Mouse (Mus musculus) intestine, embryonic 16.5 days (tissue): ENCODE measurements around the gene Sppl2b. TPM values are rescaled to one million over a fixed set of nuclear protein-coding genes. Genes with fewer than 3 reads are reported as not detected.

Source experiments
- microRNA counts: library from miRNA; unstranded; fragments of <30 nt; microRNA quantifications from one replicate; lab custom pipeline; 2016
- microRNA-seq: library from miRNA; unstranded; fragments of <30 nt; microRNA quantifications from one replicate; pipeline ENCODE4, GENCODE M21; 2016
- polyA plus RNA-seq: library from polyadenylated mRNA; unstranded; fragments of >200 nt; fragmentation: Nextera tagmentation; extraction: Ambion mirVana; gene quantifications from 2 replicates; pipeline ENCODE4 v1.2.1, GENCODE M21; 2015

The Sppl2b gene
- polyA plus RNA-seq, 1 experiment from 2014 or later = 36.6 TPM

MicroRNAs encoded within 50 kb of the gene (microRNA counts, 519-probe panel; counts per million panel counts)
- 35.7 counts per million for microRNA mmu-miR-1982 (lab: Ali Mortazavi, UCI)

Small RNAs within 50 kb of the gene (microRNA-seq; reads per million reads assigned to microRNA genes)
- 3.0 reads per million, percentile 7 among the genes with 10 or more reads in this experiment for gene Mir1982

Other genes starting within 250 kb of the Sppl2b start
- 3.3 and 4.0 TPM in 2 replicates for gene Gm49322, start 249.3 kb upstream of the Sppl2b start, polyA plus RNA-seq
- gene Csnk1g2, start 232.4 kb upstream of the Sppl2b start, polyA plus RNA-seq = 15.1 and 22.2 TPM in 2 replicates
- 9.2 and 10.6 TPM in 2 replicates for gene Btbd2, start 198.2 kb upstream of the Sppl2b start, polyA plus RNA-seq
- gene Mknk2, start 177.2 kb upstream of the Sppl2b start, polyA plus RNA-seq = 18.3 and 49.9 TPM in 2 replicates
- 39.8 and 41.8 TPM in 2 replicates for gene Mob3a, start 153.3 kb upstream of the Sppl2b start, polyA plus RNA-seq
- gene Izumo4, start 153.1 kb upstream of the Sppl2b start, polyA plus RNA-seq = 18.5 and 25.0 TPM in 2 replicates
- gene Ap3d1, start 113.0 kb upstream of the Sppl2b start, polyA plus RNA-seq = 57.9 and 58.4 TPM in 2 replicates
- 9.5 and 9.7 TPM in 2 replicates for gene Dot1l, start 100.1 kb upstream of the Sppl2b start, polyA plus RNA-seq
- gene Sf3a2, start 57.1 kb upstream of the Sppl2b start, polyA plus RNA-seq = 62.3 and 63.0 TPM in 2 replicates
- 120 and 135 TPM in 2 replicates for gene Plekhj1, start 56.6 kb upstream of the Sppl2b start, polyA plus RNA-seq
- 0.07 and 0.10 TPM in 2 replicates for gene Amh, start 50.0 kb upstream of the Sppl2b start, polyA plus RNA-seq
- gene Jsrp1, start 41.8 kb upstream of the Sppl2b start, polyA plus RNA-seq = 0.70 and 0.82 TPM in 2 replicates
- gene Oaz1, start 28.6 kb upstream of the Sppl2b start, polyA plus RNA-seq = 1,610 and 1,714 TPM in 2 replicates
- gene Lingo3, start 11.2 kb upstream of the Sppl2b start, polyA plus RNA-seq = 0.07 and 0.10 TPM in 2 replicates
- 198 and 240 TPM in 2 replicates for gene Lsm7, start 66 bp upstream of the Sppl2b start, polyA plus RNA-seq
- gene Tmprss9, start 16.6 kb downstream of the Sppl2b start, polyA plus RNA-seq = 0.06 TPM in 1 of 2 replicates, not detected in the other
- 390 and 410 TPM in 2 replicates for gene Timm13, start 45.7 kb downstream of the Sppl2b start, polyA plus RNA-seq
- gene Lmnb2, start 63.0 kb downstream of the Sppl2b start, polyA plus RNA-seq = 38.6 and 41.0 TPM in 2 replicates
- gene Gadd45b, start 74.8 kb downstream of the Sppl2b start, polyA plus RNA-seq = 26.5 and 29.1 TPM in 2 replicates
- 3.6 and 4.0 TPM in 2 replicates for gene Gng7, start 159.7 kb downstream of the Sppl2b start, polyA plus RNA-seq
- 0.61 and 0.92 TPM in 2 replicates for gene Diras1, start 170.4 kb downstream of the Sppl2b start, polyA plus RNA-seq
- gene Slc39a3, start 182.2 kb downstream of the Sppl2b start, polyA plus RNA-seq = 18.1 and 18.9 TPM in 2 replicates
- 204 TPM in 2 replicates for gene Sgta, start 204.9 kb downstream of the Sppl2b start, polyA plus RNA-seq
- gene Thop1, start 214.8 kb downstream of the Sppl2b start, polyA plus RNA-seq = 48.7 and 53.8 TPM in 2 replicates
- gene Creb3l3, start 243.6 kb downstream of the Sppl2b start, polyA plus RNA-seq = 123 and 180 TPM in 2 replicates